Mouse (Mus musculus) left cerebral cortex, adult 8-10 months (tissue): ENCODE data around the gene Tas2r119. TPM values are rescaled to one million over a fixed set of nuclear protein-coding genes. Genes with fewer than 3 reads are reported as not detected.
A peak's percentile ranks its signal among the peaks of the same experiment; 100 is the strongest.
"Not testable (repeated sequence)": the region's sequence is repeated elsewhere in the genome, so short reads cannot be mapped to it uniquely, and the experiment has no call there.

Experiments used
- DNase-seq, 2 experiments: peaks; one replicate each; pipeline ENCODE4 v3.0.0; 2022; ENCODE audit warnings: low spot score in 2 of 2
- total RNA-seq, 4 experiments: library from RNA; stranded (reverse); gene quantifications; 2 replicates each; pipeline ENCODE4 v1.2.4; 2022

The Tas2r119 gene
- not detected for total RNA-seq

DNA sequence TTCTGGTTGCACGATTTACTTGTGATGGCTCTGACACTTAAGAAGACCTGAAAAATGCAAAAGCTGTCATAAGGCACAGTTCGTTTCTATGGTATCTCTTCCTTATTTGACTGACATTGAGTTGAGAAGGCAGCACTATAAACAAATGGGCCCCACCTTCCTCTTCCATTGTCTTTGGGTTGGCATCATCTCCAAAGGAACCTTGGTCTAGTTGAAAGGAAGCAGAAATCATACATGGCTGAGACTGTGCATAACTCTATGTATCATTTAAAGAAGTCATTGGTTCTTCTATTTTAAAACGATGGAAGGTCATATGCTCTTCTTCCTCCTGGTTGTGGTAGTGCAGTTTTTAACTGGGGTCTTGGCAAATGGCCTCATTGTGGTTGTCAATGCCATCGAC is at the start of gene Tas2r119:
Gene Tas2r119 (plus strand): TSS at position 301 of the 400 bp plus-strand sequence.
- DNase-seq, result no peak

DNA sequence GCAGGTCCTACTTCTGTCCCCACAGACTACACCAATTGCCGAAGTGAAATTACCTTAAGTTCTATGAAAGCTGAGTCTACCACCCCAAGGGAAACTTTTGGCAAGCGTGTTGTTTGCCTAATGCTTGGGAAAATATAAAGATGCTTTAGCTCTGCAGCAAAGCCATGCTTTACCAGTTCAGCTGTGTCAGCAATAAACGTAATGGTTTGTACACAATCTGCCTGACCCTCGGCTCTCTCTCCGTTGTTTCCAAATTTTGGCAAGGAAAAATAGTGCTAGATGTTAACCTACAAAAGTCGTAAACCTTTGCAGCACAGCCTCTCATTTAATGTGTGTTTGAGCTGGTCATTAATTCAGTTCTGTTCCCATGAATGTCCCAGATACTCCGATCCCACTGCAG is 44.8 kb upstream of the Tas2r119 start:
- no peak for DNase-seq

DNA sequence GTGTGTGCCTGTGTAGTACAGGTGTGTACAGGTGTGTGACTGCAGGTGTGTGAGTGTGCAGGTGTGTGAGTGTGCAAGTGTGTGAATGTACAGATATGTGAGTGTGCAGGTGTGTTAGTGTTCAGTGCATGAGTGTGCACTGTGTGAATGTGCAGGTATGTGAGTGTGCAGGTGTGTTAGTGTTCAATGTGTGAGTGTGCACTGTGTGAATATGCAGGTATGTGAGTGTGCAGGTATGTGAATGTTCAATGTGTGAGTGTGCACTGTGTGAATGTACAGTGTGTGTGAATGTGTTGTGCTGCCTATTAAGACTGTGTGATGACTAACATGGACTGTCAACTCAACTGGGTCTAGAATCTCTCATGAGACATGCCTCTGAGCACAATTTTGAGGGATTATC is 35.4 kb upstream of the Tas2r119 start:
- DNase-seq, result no peak

DNA sequence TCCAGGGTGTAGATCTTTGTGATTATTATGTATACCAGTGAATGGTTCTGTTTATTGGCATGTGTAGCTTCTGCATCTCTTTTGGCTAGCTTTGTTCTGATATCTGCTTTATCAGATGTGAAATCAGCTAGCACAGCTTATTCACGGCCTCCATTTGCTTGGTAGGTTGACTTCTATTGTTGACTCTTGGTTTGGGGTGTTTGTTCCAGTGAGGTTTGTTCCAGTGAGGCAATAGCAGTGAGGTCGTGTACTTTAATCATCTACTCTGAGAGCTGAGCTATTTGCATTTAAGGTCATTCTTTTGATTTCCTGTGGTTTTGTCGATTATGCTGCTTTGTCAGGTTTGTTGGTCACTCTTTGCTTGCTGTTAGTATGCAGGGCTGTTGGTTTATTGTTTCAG is 32.8 kb upstream of the Tas2r119 start:
- DNase-seq, result no peak

DNA sequence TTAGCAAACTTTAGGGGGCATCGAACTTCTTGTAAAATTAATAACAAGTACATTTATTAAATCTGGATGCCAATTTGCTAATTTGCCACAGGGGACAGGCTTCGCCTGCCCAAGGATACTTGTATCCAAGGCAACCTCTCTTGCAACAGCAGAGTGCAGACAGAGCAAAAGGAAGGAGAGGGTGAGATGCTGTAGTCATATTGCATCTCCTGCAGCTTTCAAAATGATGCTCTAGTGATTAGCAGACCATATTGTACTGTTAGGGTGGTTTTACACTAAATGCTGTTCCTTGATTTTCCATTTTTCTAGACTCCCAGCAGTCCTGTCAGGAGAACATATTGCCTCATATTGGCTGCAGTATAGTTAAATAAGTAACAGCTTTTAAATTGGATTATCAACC is 23.7 kb upstream of the Tas2r119 start:
- DNase-seq, result no peak

DNA sequence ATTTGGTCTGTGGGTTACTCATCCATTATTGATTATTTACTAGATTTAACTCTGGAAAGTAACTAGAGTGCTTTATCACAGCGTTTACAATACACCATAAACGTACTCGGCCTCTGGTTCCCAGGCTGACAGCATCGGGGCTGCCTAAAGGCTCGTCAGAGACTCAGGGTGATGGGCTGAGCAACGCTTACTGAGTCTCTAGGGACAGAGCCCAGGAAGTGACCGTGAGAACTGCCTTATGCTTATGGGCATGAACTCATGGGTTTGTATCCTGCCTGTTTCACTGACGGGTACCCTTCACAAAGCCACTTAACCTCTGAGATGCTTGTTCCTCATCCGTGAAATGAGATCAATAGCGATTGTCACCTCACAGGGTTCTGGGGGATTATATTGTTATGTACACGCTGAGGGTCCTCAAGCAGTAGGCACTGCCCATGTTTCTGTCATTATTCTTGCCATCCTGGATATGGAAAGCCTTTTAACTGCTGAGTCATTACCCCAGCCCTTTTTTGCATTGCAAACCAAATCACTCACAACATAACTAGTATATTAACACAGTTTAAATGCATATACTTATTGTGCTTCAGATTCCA is 23.1 kb upstream of the Tas2r119 start:
- no peak for DNase-seq

DNA sequence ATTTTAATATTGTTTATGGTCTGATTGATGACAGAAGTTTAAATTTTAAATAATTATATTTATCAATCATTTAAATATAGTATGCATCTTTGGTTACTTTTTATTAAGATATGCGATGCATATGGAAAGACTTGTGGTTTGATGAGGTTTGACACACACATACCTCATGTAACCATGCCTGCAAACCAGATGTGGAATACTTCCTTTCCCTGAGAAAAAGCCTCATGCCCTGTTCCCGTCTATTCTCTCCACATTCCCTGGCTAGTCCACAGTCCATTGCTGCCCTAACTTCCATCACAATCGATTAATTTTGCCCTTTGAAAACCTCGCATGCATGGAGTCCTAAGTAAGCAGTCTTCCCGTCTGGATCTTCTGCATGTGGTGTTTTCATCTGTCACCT is 21.0 kb upstream of the Tas2r119 start:
- no peak for DNase-seq

DNA sequence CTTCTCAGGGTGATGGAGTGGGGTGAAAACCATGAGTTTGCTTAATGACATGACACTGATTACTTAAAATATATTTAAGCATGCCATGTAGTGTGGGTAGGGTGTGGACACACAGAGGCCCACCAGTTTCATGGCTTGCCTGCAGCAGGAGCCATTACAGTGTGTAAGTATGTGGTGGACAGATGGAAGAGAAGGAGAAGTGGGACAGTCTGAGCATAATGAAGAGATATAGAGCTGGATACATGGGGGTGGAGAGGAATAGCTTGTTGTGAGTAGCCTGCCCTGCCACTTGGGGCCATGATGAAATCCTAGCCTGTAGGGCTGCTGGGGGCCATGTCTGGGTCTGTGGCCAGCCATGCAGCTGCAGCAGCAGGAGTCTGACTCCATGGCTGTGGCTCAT is 16.8 kb upstream of the Tas2r119 start:
- DNase-seq, result no peak

DNA sequence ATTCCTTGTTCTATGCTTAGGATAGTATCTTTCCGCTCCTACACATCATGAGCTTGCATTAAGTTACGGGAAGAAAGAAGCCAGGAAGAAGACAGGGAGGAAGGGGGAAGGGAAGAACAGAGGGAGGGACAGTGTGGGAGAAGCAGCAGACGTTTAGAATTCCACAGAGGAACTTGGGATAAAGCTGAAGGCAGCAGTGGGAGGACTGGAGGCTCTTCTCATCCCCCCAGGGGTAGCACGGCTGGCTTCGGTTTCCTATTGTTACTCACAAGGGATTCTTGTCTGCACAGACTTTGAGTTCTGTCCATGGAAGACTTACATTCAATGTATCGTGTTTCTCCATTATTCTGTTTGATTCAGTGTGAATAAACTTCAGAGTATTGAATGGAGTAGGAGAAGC is 5.3 kb upstream of the Tas2r119 start:
- no peak for DNase-seq

DNA sequence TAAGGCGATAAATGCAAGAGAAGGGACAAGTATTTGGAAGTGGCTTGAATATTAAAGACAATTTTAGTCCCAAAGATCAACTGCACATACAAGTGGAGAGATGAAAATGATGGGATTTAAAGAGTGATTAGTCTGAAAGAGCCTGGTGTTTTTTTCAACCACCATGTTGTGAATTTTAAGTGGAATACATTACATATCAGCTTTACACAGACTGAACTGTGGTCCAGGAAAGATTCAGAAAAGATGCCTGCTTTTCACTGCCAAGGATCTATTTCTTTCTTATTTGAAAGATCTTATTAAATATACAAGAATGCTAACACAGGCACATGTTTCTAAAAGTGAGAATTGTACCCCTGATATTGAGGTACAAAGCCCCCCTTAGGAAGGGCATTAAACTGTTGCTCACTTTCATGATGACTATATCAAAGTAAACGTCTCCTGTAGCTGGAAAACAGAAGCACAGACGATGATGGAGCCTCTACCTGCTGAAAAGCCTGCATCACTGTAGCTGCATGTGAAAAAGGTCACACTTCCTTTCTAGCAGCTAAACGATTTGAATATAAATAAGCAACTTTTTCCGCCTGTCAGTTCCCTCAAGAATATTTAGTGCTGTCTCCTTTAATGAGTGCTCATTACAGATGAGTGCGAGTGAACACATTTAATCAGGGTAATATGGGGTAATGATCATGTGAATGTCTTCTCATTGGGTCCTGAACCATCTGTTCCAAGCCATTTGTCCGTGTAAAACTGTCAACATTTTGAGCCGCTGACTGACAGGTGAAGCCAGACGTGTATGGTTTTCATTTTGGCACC is 4.7 kb upstream of the Tas2r119 start:
- no peak for DNase-seq

DNA sequence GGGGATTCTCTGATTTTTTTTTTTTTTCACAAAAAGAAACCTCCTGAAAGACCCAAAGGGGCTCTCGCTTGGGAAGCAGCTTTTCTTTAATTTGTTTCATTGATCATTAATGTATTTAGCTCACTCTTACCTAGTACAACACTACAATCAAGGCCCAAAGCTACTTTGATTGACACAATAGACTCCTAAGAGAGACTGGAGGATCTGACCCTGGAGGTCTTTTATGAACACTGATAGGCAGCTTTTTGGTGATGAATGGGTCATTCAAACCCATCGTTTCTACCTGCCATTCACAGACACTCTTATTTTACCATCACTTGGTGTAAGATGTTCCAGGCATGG is 4.1 kb upstream of the Tas2r119 start:
- DNase-seq, result no peak

DNA sequence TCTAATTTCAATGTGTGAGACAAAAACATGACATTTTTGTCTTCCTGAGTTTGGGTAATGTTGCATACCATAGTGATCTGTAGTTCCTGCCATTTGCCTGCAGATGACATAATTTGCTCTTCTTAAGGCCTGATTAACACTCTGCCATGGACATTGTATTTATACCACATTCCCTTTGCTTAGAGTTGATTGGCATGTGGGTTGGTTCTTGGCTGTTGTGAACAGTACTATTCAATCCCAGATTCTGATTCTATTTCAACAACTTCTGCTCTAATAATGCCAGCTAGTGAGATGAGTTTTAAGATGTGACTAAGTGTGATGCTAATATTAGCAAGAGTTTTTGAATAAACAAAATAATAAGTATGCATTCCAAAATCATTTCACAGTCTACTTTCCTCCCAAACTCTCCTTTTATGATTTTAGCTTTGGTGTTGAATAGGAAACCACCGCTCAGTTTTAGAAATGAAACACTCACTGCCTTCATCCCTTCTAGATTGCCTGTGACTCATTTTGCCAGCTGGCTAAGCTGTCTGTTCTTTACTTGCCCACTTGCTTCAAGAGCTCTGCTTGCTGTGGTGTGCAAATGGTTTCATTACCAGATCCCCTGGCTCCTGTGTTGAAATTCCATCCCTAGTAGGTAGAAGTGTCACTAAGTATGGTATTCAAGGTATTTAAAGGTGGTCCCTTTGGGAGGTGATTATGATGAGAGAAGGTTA is 3.1 kb downstream of the Tas2r119 start:
- DNase-seq, result peak in 1 of 2 experiments; percentile 66

DNA sequence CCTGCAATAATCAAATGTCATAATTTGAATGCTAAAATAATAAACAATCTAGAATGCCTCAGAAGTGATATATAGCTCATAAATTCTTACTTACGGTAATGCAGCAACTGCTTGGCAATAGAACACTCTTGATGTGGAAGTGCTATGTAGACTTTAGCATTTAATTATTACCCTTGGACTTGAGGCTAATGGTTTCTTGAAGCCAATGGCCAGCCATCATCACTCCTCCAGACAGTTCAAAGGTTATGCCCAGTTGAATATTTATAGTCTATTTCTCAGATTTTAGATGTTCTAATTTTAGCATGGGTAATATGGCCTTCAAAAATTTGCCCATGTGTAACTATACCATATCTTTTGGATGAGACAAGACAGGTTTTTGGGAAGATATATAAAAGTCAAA is 4.9 kb downstream of the Tas2r119 start:
- no peak for DNase-seq

DNA sequence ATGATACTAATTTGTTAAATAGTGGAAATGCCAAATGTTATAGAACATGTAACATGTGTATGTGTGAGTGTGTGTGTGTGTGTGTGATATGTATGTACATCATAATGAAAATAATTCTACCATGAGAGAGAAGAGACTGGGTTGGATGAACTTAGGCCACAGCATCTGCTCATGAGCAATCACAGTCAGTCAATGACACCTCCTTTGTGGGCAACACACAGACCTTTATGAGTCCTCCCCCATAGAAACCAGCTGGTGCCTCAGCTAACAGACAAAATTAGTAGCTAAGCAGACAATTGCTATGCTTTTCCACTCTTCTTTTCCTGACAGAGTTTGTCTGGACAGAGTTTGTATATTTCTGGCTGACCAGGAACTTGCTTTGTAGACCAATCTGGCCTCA is 7.9 kb downstream of the Tas2r119 start:
- no peak for DNase-seq

DNA sequence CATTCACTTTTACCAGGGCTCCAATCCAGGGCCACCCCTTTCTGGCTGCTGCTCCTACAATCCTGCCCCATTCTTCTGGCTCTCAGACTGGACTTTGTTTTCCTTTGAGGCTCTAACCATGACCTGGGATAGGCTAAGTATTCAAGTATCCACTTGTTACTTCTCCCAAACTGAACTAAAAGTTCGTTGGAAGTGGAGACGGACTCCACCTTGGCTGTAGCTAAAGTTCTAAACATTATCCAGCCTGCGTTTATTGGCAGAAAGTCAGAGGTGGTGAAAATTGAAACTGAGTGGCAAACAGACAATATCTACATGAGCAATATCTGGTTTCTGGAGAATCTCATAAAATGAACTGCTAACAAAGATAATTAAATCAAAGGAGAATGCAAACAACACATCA is 12.8 kb downstream of the Tas2r119 start:
- no peak for DNase-seq

DNA sequence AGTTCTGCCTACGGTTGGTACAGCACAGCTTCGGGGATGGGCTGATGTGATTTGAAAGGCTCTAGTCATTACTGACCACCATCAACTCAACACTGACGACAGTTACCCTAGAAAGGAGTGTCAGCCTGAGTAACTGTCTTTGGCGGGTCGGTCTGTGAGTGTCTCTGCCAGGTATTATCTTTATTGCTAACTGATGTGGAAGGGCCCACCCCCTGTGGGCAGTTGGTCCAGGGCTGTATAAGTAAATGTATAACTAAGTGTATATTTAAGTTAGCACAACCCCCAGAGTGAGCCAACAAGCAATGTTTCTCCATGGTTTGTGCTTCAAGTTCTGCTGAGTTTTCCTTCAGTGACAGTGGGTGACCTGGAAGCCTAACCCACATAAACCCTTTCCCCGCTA is 13.3 kb downstream of the Tas2r119 start:
- DNase-seq, result no peak

DNA sequence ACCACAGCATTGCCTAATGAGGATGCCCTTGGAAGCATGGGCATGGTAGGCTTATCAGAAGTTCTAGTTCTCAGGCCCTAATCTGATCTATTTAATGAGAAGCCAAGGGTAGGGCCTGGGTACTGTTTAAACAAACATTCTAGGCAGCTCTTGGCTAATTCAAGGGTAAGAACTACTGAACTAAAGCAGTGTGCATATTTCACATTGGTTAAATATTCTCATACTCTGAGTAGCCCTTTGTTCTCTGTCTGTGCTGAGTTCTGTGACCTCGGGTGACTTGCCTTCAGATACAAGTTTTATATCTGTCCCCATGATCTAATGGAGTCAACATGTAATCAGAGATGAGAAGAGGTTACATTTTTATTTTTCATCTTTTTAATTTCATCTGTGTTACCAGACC is 15.9 kb downstream of the Tas2r119 start:
- no peak for DNase-seq

DNA sequence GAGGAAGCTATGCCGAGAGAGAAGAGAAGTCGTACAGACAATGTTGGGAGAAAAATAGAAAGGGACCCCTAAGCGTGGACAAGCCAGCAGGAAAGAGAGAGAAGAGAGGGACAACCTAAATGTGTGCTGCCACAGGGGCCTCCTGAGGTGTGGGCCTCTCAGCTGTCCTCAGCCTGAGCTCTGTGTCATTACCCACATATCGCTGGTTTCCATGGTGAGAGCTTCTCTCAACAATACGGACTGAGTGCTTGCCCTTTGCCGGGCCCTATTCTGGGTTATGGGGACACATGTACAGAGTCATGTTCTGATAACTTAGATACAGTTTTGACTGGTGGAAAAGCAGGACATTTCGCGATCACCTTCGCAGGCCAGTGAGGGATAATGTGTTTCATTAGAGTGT is 21.0 kb downstream of the Tas2r119 start:
- no peak for DNase-seq

DNA sequence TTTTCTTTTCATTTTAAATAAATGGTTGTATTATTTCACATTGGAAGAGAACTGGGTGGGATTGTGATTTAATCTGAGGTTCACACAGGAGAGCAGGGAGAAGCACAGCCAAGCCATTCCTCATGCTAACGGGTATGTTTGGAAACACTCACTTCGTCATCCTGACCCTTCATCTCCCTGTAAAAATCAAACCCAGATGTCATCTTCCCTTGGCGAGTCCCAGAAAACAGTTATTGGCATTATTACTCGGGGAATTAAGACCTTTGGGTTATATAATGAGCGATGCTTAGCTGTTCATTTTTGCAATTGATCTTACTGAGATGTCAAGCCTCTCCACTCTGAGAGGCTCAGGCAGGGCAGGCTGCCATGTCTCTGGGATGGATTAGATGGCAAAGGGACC is 21.5 kb downstream of the Tas2r119 start:
- DNase-seq, result no peak

DNA sequence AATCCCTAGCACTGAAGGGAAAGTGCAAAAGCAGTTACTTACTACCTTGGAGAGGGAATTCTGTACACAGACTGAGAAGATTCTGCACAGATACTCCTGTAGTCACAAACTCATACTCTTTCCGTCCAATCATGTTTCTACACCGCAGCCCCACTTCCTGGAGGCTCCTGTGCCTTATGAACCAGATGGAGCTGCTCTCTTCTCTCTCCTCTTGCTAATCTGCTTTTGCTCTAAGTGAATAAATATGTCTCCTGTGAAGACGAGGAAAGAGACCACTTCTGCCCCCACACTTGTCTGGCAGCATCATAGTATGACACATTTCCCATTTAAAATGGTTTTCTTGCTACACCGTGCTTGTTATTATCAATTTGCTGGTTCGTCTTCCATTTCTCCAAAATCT is 26.2 kb downstream of the Tas2r119 start:
- DNase-seq, result no peak

DNA sequence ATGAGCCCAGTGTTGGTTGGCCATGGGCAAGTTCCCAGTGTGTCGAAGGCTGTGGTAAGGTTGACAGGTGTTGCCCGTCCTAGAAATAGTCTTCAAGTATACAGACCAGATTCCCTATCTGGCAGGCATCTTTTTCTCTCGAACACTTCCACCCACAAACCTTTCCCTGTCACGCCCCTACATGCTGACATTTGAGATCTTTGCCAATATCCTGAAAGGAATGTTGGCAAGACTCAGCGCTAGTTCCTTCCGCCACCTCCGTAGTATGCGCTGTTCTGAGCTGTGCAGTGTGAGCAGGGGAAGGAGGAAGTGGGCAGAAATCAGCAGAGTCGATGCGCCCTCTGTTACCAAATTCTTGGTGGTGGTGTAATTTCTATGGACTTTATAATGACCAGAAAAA is 27.8 kb downstream of the Tas2r119 start:
- peak in 1 of 2 experiments; percentile 43 for DNase-seq

DNA sequence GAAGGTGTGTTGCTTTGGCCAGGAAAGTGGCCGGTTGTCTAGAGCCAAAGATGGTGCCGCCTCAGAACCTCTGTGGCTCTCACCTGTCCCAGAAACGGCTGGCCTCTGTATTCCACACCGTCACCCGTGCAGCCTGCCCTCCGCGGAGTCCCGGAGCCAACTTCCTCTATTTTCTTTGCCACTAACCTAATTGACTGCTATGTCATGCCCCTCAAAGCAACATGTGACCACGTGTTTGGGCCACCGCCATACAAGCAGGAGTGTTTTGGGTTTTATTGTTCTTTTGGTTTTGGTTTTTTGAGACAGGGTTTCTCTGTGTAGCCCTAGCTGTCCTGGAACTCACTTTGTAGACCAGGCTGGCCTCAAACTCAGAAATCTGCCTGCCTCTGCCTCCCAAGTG is 37.6 kb downstream of the Tas2r119 start:
- DNase-seq, result not testable (repeated sequence)

DNA sequence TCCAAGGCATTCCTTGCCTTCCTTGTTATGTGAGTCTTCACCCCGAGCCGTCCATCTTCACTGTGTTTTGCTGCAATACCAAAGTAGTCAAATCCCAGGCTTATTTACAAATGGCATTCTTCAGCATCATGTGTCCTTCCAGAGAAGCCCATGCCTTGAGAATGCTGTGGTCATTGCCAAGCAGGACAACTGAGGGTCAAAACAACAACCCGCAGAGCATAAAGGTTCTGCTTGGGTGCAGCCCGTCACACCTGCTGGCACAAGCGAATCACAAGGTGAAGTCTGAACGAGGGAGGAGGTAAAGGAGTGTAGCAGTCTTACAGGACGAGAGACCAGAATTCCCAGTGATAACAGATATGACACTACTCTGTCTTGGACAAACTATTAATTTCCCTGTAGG is 45.9 kb downstream of the Tas2r119 start:
- no peak for DNase-seq
